8 mouse cellular contexts compared by ENCODE assay signal in the genomic region with DNA sequence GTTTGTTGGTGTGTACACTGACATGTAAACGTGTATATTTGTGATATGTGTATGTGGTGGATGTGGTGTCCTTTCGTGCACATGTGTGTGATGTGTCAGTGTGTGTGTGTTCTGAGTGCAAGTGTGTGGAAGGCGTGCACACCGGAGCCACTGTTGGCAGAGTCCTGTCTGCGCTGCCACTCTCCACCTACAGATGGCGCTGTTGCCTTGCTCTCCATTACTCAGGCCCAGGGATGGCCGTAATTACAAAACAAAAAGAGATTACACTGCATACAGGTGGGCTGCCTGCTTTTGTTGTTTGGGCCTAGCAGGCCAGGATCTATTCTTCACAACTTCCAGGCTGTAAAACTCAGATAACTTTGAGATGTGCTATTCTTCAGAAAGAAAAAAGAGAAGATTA.
DNase-seq lines count a peak whose midpoint lies in the region; ATAC-seq and TF ChIP-seq lines count a peak whose summit lies in the region.

No protein-coding gene starts in this region.

- TF ChIP-seq EP300 in liver, postnatal 0 days (IDR thresholded peaks at IDR 0.05; ENCODE audit: low read depth) = no peak

- whole genome bisulfite sequencing in liver, postnatal 0 days (ENCODE audit: insufficient replicate concordance) = 17% methylated on average over 7 of the region's 7 CpGs
- WGBS in neural tube, embryonic 14.5 days = 22% methylated on average over 7 of the region's 7 CpGs

- H3K4me2 ChIP-seq in liver, postnatal 0 days (ENCODE audit: low read depth, low read length) = no peak overlapping the region
- no peak overlapping the region for H3K4me2 ChIP-seq in neural tube, embryonic 14.5 days (ENCODE audit: low read depth, low read length)

- ATAC-seq in liver, postnatal 0 days = no peak
- peak; percentile 38; the same call in 1 of the 2 replicates for ATAC-seq in neural tube, embryonic 14.5 days (ENCODE audit: low read depth)
- no peak for ATAC-seq in activated CD4-positive, CD25-positive, alpha-beta regulatory T cell, adult 4 months

- no peaks in the 10 kb centered on the region for H3K27me3 ChIP-seq in liver, postnatal 0 days (ENCODE audit: insufficient read depth, low read length)
- H3K27me3 ChIP-seq in neural tube, embryonic 14.5 days (ENCODE audit: control insufficient read depth, insufficient read depth, low read length) = no peaks in the 10 kb centered on the region

- no peaks in the 10 kb centered on the region for H3K9me3 ChIP-seq in liver, postnatal 0 days (ENCODE audit: low read length)
- H3K9me3 ChIP-seq in neural tube, embryonic 14.5 days (ENCODE audit: control insufficient read depth, low read length) = no peaks in the 10 kb centered on the region

- TF ChIP-seq CTCF in liver, postnatal 0 days (IDR thresholded peaks at IDR 0.05; ENCODE audit: low read depth) = peak; percentile 91

- no peak overlapping the region for H3K4me3 ChIP-seq in liver, postnatal 0 days (ENCODE audit: low read depth, low read length)
- no peak overlapping the region for H3K4me3 ChIP-seq in neural tube, embryonic 14.5 days (ENCODE audit: low read depth, low read length)

- no peaks in the 10 kb centered on the region for H3K36me3 ChIP-seq in liver, postnatal 0 days (replicated peaks; ENCODE audit: insufficient read depth, low read length)
- H3K36me3 ChIP-seq in neural tube, embryonic 14.5 days (ENCODE audit: control insufficient read depth, insufficient read depth, low read length) = no peaks in the 10 kb centered on the region

- H3K27ac ChIP-seq in liver, postnatal 0 days (ENCODE audit: low read depth) = no peak overlapping the region
- no peak overlapping the region for H3K27ac ChIP-seq in neural tube, embryonic 14.5 days (ENCODE audit: low read depth, low read length)

- H3K4me1 ChIP-seq in liver, postnatal 0 days (ENCODE audit: insufficient read depth) = no peaks in the 10 kb centered on the region
- H3K4me1 ChIP-seq in neural tube, embryonic 14.5 days (ENCODE audit: control insufficient read depth, insufficient read depth, low read length) = peaks cover 3% of the 10 kb centered on the region; the same call in 1 of the 2 replicates

- no peak overlapping the region for H3K9ac ChIP-seq in liver, postnatal 0 days (replicated peaks)
- no peak overlapping the region for H3K9ac ChIP-seq in neural tube, embryonic 14.5 days (replicated peaks; ENCODE audit: low read depth, low read length)

- DNase-seq in spleen, postnatal 4 days (ENCODE audit: low spot score in 2 of 2) = peak; percentile 31 to 76
- DNase-seq in spleen, adult 12 weeks (ENCODE audit: low spot score) = no peak
- peak; percentile 82 to 88 for DNase-seq in cerebellum, postnatal 14 days
- DNase-seq in gastrocnemius, adult 8-10 months (ENCODE audit: low spot score in 2 of 2) = peak; percentile 27 to 33
- peak; percentile 67 for DNase-seq in kidney, postnatal 14 days
- DNase-seq in liver, postnatal 0 days = peak; percentile 60
